Mouse (Mus musculus): Measurements from ENCODE around the gene Cmtr2.

DNA sequence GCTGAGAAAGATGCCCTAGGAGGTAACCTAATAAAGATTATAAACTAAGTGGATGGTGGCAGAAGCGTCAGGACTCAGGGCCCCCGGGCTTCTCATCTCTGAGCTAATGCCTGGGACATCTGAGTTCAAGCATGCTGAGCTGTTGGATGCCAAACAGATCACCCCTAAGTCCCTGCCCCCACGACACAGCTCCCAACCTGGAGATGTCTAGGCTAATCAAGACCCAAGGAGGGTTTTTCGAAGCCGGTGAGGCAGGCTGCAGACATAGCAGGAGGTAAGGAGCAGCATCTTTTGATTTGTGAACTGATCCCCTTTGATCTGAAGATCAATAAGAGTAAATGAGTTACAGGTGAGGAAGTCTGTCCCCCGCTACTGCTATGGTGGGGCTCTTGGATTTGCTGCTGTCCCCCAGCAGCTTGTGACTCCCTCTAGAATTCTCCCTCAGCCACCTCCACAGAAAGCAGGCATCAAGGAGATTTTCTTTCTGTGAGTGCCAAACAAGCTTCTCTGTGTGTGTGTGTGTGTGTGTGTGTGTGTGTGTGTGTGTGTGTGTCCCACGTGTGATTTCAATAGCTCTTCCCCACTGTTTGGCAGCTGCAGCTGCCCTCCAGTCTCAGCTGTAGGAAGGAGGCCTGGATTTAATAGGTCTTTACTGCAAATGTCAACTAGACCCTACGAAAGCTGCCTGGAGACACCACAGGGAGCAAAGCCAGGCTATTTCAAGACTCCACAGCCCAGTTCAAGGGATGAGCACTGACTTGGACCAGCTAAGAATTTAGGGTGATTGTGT lies 26.3 kb upstream of the Cmtr2 start:
- TF ChIP-seq GATA1 (IDR thresholded peaks at IDR 0.05; ENCODE audit: borderline replicate concordance, low read length) (no peak), FLI1 (IDR thresholded peaks at IDR 0.05; ENCODE audit: low read length) (no peak)
